Comparison of ENCODE assay signal across 11 mouse cellular contexts in genomic region chr5:124013747-124014146, GRCm38 (mm10). TPM values are rescaled to one million over a fixed set of nuclear protein-coding genes. Genes with fewer than 3 reads are reported as not detected.
DNase-seq lines count a peak whose midpoint lies in the region; ATAC-seq lines count a peak whose summit lies in the region.
"Had no signal": no experiment of that assay in that cellular context is flagged by ENCODE, and none has a peak within 500 bp of the region (broad histone marks: within the 10 kb centered on the region; RNA-seq: fewer than 3 reads in every experiment).

No protein-coding gene starts in this region.

- H3K36me3 ChIP-seq in forebrain, embryonic 13.5 days (ENCODE audit: poor library complexity, severe bottlenecking) = peaks cover 19% of the 10 kb centered on the region
- peaks cover 8% of the 10 kb centered on the region for H3K36me3 ChIP-seq in forebrain, embryonic 16.5 days (ENCODE audit: control insufficient read depth, insufficient read depth)
- peaks cover 22% of the 10 kb centered on the region for H3K36me3 ChIP-seq in limb, embryonic 12.5 days
- peaks cover 36% of the 10 kb centered on the region for H3K36me3 ChIP-seq in limb, embryonic 10.5 days
- H3K36me3 ChIP-seq in embryonic facial prominence, embryonic 10.5 days (replicated peaks) = peaks cover 41% of the 10 kb centered on the region
- H3K36me3 ChIP-seq in midbrain, embryonic 14.5 days (ENCODE audit: control insufficient read depth, insufficient read depth, low read length) = peaks cover 16% of the 10 kb centered on the region

- 0 out of 2 replicates have a peak overlapping the region, but pooled peaks have one; percentile 67 for H3K27ac ChIP-seq in forebrain, embryonic 13.5 days
- H3K27ac ChIP-seq in forebrain, embryonic 16.5 days (ENCODE audit: low read length) = no peak overlapping the region
- H3K27ac ChIP-seq in limb, embryonic 12.5 days = 0 out of 2 replicates have a peak overlapping the region, but pooled peaks have one; percentile 4
- H3K27ac ChIP-seq in limb, embryonic 10.5 days = no peak overlapping the region
- H3K27ac ChIP-seq in embryonic facial prominence, embryonic 10.5 days (replicated peaks) = peak overlapping the region; percentile 35; the same call in 1 of the 2 replicates
- peak overlapping the region; percentile 28; the same call in 1 of the 2 replicates for H3K27ac ChIP-seq in midbrain, embryonic 14.5 days (replicated peaks; ENCODE audit: low read depth, low read length)
- H3K27ac ChIP-seq: limb, embryonic 15.5 days had no signal

- no peaks in the 10 kb centered on the region for H3K27me3 ChIP-seq in forebrain, embryonic 13.5 days
- no peaks in the 10 kb centered on the region for H3K27me3 ChIP-seq in forebrain, embryonic 16.5 days (replicated peaks; ENCODE audit: control insufficient read depth, insufficient read depth, low read length)
- H3K27me3 ChIP-seq in limb, embryonic 12.5 days = no peaks in the 10 kb centered on the region
- H3K27me3 ChIP-seq in limb, embryonic 10.5 days (ENCODE audit: low read depth, poor library complexity, severe bottlenecking) = no peaks in the 10 kb centered on the region
- H3K27me3 ChIP-seq in embryonic facial prominence, embryonic 10.5 days (replicated peaks; ENCODE audit: low read depth, poor library complexity, severe bottlenecking) = no peaks in the 10 kb centered on the region
- H3K27me3 ChIP-seq in midbrain, embryonic 14.5 days (ENCODE audit: control insufficient read depth, insufficient read depth, low read length) = no peaks in the 10 kb centered on the region
- H3K27me3 ChIP-seq: limb, embryonic 15.5 days had no signal

- ATAC-seq in forebrain, embryonic 13.5 days = no peak
- no peak for ATAC-seq in forebrain, embryonic 16.5 days
- ATAC-seq in limb, embryonic 12.5 days (ENCODE audit: insufficient number of reproducible peaks, insufficient read depth, low FRiP score, low TSS enrichment, low read depth) = no peak
- ATAC-seq in midbrain, embryonic 14.5 days (ENCODE audit: low FRiP score, low TSS enrichment) = no peak

- no peak overlapping the region for H3K4me3 ChIP-seq in forebrain, embryonic 13.5 days
- no peak overlapping the region for H3K4me3 ChIP-seq in forebrain, embryonic 16.5 days (replicated peaks; ENCODE audit: low read length)
- no peak overlapping the region for H3K4me3 ChIP-seq in limb, embryonic 12.5 days (replicated peaks)
- H3K4me3 ChIP-seq in limb, embryonic 10.5 days = no peak overlapping the region
- H3K4me3 ChIP-seq in embryonic facial prominence, embryonic 10.5 days = no peak overlapping the region
- H3K4me3 ChIP-seq in midbrain, embryonic 14.5 days (replicated peaks; ENCODE audit: low read depth, low read length) = no peak overlapping the region
- H3K4me3 ChIP-seq: limb, embryonic 15.5 days had no signal

- WGBS in forebrain, embryonic 13.5 days = 92% methylated on average over 16 of the region's 16 CpGs
- WGBS in forebrain, embryonic 16.5 days = 82% methylated on average over 15 of the region's 16 CpGs
- 93% methylated on average over 16 of the region's 16 CpGs for WGBS in limb, embryonic 12.5 days
- WGBS in limb, embryonic 10.5 days = 89% methylated on average over 16 of the region's 16 CpGs
- 79% methylated on average over 16 of the region's 16 CpGs for WGBS in embryonic facial prominence, embryonic 10.5 days
- WGBS in midbrain, embryonic 14.5 days = 78% methylated on average over 16 of the region's 16 CpGs

- DNase-seq in limb, embryonic 10.5 days (ENCODE audit: low spot score) = no peak
- no peak for DNase-seq in embryonic facial prominence, embryonic 10.5 days (ENCODE audit: low spot score)
- no peak for DNase-seq in midbrain, embryonic 14.5 days
- DNase-seq in embryo, embryonic 11 days = no peak
- no peak for DNase-seq in MN1 (ENCODE audit: low spot score)
- DNase-seq: cerebellum, adult 11 months; lung, postnatal 4 days had no signal

- no peak overlapping the region for H3K9ac ChIP-seq in forebrain, embryonic 13.5 days
- H3K9ac ChIP-seq in forebrain, embryonic 16.5 days (replicated peaks; ENCODE audit: low read depth, low read length) = no peak overlapping the region
- no peak overlapping the region for H3K9ac ChIP-seq in limb, embryonic 12.5 days (replicated peaks)
- no peak overlapping the region for H3K9ac ChIP-seq in midbrain, embryonic 14.5 days (replicated peaks; ENCODE audit: low read length)
- H3K9ac ChIP-seq: limb, embryonic 15.5 days had no signal

- H3K9me3 ChIP-seq in forebrain, embryonic 13.5 days (replicated peaks) = no peaks in the 10 kb centered on the region
- no peaks in the 10 kb centered on the region for H3K9me3 ChIP-seq in forebrain, embryonic 16.5 days (ENCODE audit: control insufficient read depth, low read length)
- H3K9me3 ChIP-seq in limb, embryonic 12.5 days = no peaks in the 10 kb centered on the region
- no peaks in the 10 kb centered on the region for H3K9me3 ChIP-seq in limb, embryonic 10.5 days (replicated peaks)
- H3K9me3 ChIP-seq in embryonic facial prominence, embryonic 10.5 days = no peaks in the 10 kb centered on the region
- H3K9me3 ChIP-seq in midbrain, embryonic 14.5 days (ENCODE audit: control insufficient read depth, low read length) = no peaks in the 10 kb centered on the region
- H3K9me3 ChIP-seq: limb, embryonic 15.5 days had no signal

- peaks cover 82% of the 10 kb centered on the region for H3K4me1 ChIP-seq in forebrain, embryonic 13.5 days
- H3K4me1 ChIP-seq in forebrain, embryonic 16.5 days (replicated peaks; ENCODE audit: control insufficient read depth, insufficient read depth, low read length) = peaks cover 62% of the 10 kb centered on the region
- peaks cover 59% of the 10 kb centered on the region for H3K4me1 ChIP-seq in limb, embryonic 12.5 days (replicated peaks)
- peaks cover 53% of the 10 kb centered on the region for H3K4me1 ChIP-seq in limb, embryonic 10.5 days
- peaks cover 84% of the 10 kb centered on the region for H3K4me1 ChIP-seq in embryonic facial prominence, embryonic 10.5 days
- H3K4me1 ChIP-seq in midbrain, embryonic 14.5 days (ENCODE audit: control insufficient read depth, insufficient read depth, low read length) = peaks cover 55% of the 10 kb centered on the region

- no peak overlapping the region for H3K4me2 ChIP-seq in forebrain, embryonic 13.5 days
- H3K4me2 ChIP-seq in forebrain, embryonic 16.5 days (ENCODE audit: low read length) = no peak overlapping the region
- 0 out of 2 replicates have a peak overlapping the region, but pooled peaks have one; percentile 2 for H3K4me2 ChIP-seq in limb, embryonic 12.5 days
- no peak overlapping the region for H3K4me2 ChIP-seq in midbrain, embryonic 14.5 days (ENCODE audit: low read length)
- H3K4me2 ChIP-seq: limb, embryonic 15.5 days had no signal

RNA-seq across cellular contexts. Expression of gene Vps37b, which starts 18.3 kb away (rescaled TPM):
- polyA plus RNA-seq in forebrain, embryonic 13.5 days (2015; fragmentation: Nextera tagmentation; extraction: Ambion mirVana) = 86.5 and 92.2 TPM in 2 replicates
- 104 and 112 TPM in 2 replicates for polyA plus RNA-seq in forebrain, embryonic 16.5 days (2015; fragmentation: Nextera tagmentation; extraction: Ambion mirVana)
- 40.7 and 41.6 TPM in 2 replicates for polyA plus RNA-seq in limb, embryonic 12.5 days (2016; fragmentation: Nextera tagmentation; extraction: Ambion mirVana)
- 40.5 and 42.6 TPM in 2 replicates for polyA plus RNA-seq in limb, embryonic 10.5 days (2016; fragmentation: Nextera tagmentation; extraction: Ambion mirVana)
- polyA plus RNA-seq in embryonic facial prominence, embryonic 10.5 days (2016; fragmentation: Nextera tagmentation; extraction: Ambion mirVana) = 43.8 and 47.6 TPM in 2 replicates
- polyA plus RNA-seq in midbrain, embryonic 14.5 days (2014; fragmentation: Nextera tagmentation; extraction: Ambion mirVana) = 58.0 and 72.4 TPM in 2 replicates

RNA-seq across cellular contexts. Expression of gene Hip1r, which starts 40.3 kb away (rescaled TPM):
- 16.2 and 16.8 TPM in 2 replicates for polyA plus RNA-seq in forebrain, embryonic 13.5 days (2015; fragmentation: Nextera tagmentation; extraction: Ambion mirVana)
- polyA plus RNA-seq in forebrain, embryonic 16.5 days (2015; fragmentation: Nextera tagmentation; extraction: Ambion mirVana) = 33.3 and 35.7 TPM in 2 replicates
- 7.9 and 9.9 TPM in 2 replicates for polyA plus RNA-seq in limb, embryonic 12.5 days (2016; fragmentation: Nextera tagmentation; extraction: Ambion mirVana)
- polyA plus RNA-seq in limb, embryonic 10.5 days (2016; fragmentation: Nextera tagmentation; extraction: Ambion mirVana) = 7.1 and 8.3 TPM in 2 replicates
- polyA plus RNA-seq in embryonic facial prominence, embryonic 10.5 days (2016; fragmentation: Nextera tagmentation; extraction: Ambion mirVana) = 8.5 and 10.7 TPM in 2 replicates
- 22.5 and 24.7 TPM in 2 replicates for polyA plus RNA-seq in midbrain, embryonic 14.5 days (2014; fragmentation: Nextera tagmentation; extraction: Ambion mirVana)

Comparison
In these comparisons a context has a peak if more than half of its experiments do, and no peak if none do; other contexts are left out.
1. H3K27ac ChIP-seq: peak in forebrain, embryonic 13.5 days (single experiment), limb, embryonic 12.5 days (single experiment), embryonic facial prominence, embryonic 10.5 days (single experiment) and midbrain, embryonic 14.5 days (single experiment); none in forebrain, embryonic 16.5 days (single experiment) and limb, embryonic 10.5 days (single experiment).